Mouse (Mus musculus): ENCODE measurements at regions not wholly inside any gene's neighbourhood (a gene's known extent, or its start where the extent isn't known, plus 50 kb on each side); places are given as distances from the start of the nearest gene placed in this dataset.

GRCm38 (mm10) chr12:15357808-15358207 lies 458.9 kb downstream of the Trib2 start:
- H3K4me3 ChIP-seq: no peak overlapping the region

GRCm38 (mm10) chr12:15320697-15321449 lies 495.8 kb downstream of the Trib2 start:
- no peak for TF ChIP-seq MYOG (IDR thresholded peaks at IDR 0.05; ENCODE audit: control insufficient read depth in 1 of 3, insufficient read depth in 1 of 3, insufficient read length in 2 of 3, low read depth in 2 of 3)
- Histone ChIP-seq H3K36me3 (ENCODE audit: control insufficient read depth, insufficient read depth) (no peaks in the 10 kb centered on the region), H3K4me2 (ENCODE audit: low read depth) (no peak overlapping the region), H3K79me2 (ENCODE audit: control insufficient read depth, insufficient read depth) (no peaks in the 10 kb centered on the region), H3K27me3 (ENCODE audit: control insufficient read depth, insufficient read depth, insufficient read length) (no peaks in the 10 kb centered on the region), H3K4me3 (no peak overlapping the region), H3ac (ENCODE audit: control insufficient read depth, insufficient read length) (no peak overlapping the region)

More at GRCm38 (mm10) chr12:15357808-15358207, 458.9 kb downstream of the Trib2 start:
- peak overlapping the region; percentile 42 for H3K4me2 ChIP-seq (ENCODE audit: low read depth)
- H3ac ChIP-seq (ENCODE audit: control insufficient read depth, insufficient read length): no peak overlapping the region
- no peaks in the 10 kb centered on the region for H3K36me3 ChIP-seq (ENCODE audit: control insufficient read depth, insufficient read depth)
- H3K27me3 ChIP-seq (ENCODE audit: control insufficient read depth, insufficient read depth, insufficient read length): no peaks in the 10 kb centered on the region
- TF ChIP-seq MYOG (IDR thresholded peaks at IDR 0.05; ENCODE audit: control insufficient read depth in 1 of 3, insufficient read depth in 1 of 3, insufficient read length in 2 of 3, low read depth in 2 of 3) (no peak), TCF3 (IDR thresholded peaks at IDR 0.05; ENCODE audit: insufficient read length, low read depth) (no peak), USF1 (IDR thresholded peaks at IDR 0.05; ENCODE audit: low read depth) (no peak), MAX (IDR thresholded peaks at IDR 0.05; ENCODE audit: low read depth) (no peak), E2F4 (IDR thresholded peaks at IDR 0.05; ENCODE audit: insufficient read depth) (no peak), SRF (IDR thresholded peaks at IDR 0.05; ENCODE audit: control insufficient read depth, insufficient read length, low read depth) (no peak), TCF12 (IDR thresholded peaks at IDR 0.05; ENCODE audit: insufficient read depth, poor library complexity, severe bottlenecking) (no peak)
- no peaks in the 10 kb centered on the region for H3K79me2 ChIP-seq (ENCODE audit: control insufficient read depth, insufficient read depth)

GRCm38 (mm10) chr12:15319647-15320046 lies 497.1 kb downstream of the Trib2 start:
- Histone ChIP-seq H3K27me3 (ENCODE audit: control insufficient read depth, insufficient read depth, insufficient read length) (no peaks in the 10 kb centered on the region), H3K36me3 (ENCODE audit: control insufficient read depth, insufficient read depth) (no peaks in the 10 kb centered on the region), H3K4me2 (ENCODE audit: low read depth) (no peak overlapping the region), H3K79me2 (ENCODE audit: control insufficient read depth, insufficient read depth) (no peaks in the 10 kb centered on the region), H3K4me3 (no peak overlapping the region), H3ac (ENCODE audit: control insufficient read depth, insufficient read length) (no peak overlapping the region)
- TF ChIP-seq TCF12 (IDR thresholded peaks at IDR 0.05; ENCODE audit: insufficient read depth, poor library complexity, severe bottlenecking) (no peak), USF1 (IDR thresholded peaks at IDR 0.05; ENCODE audit: low read depth) (peak; percentile 47), CEBPB (IDR thresholded peaks at IDR 0.05; ENCODE audit: insufficient read depth, poor library complexity, severe bottlenecking) (no peak), MYOD1 (IDR thresholded peaks at IDR 0.05; ENCODE audit: control insufficient read depth in 1 of 3, insufficient read length in 2 of 3, low read depth in 2 of 3) (no peak), TCF3 (IDR thresholded peaks at IDR 0.05; ENCODE audit: insufficient read length, low read depth) (no peak), MAX (IDR thresholded peaks at IDR 0.05; ENCODE audit: low read depth) (no peak)

GRCm38 (mm10) chr12:15294898-15295297 lies 521.8 kb downstream of the Trib2 start:
- Histone ChIP-seq H3K79me2 (ENCODE audit: control insufficient read depth, insufficient read depth) (no peaks in the 10 kb centered on the region), H3K4me3 (no peak overlapping the region), H3K36me3 (ENCODE audit: control insufficient read depth, insufficient read depth) (no peaks in the 10 kb centered on the region), H3ac (ENCODE audit: control insufficient read depth, insufficient read length) (no peak overlapping the region), H3K4me2 (ENCODE audit: low read depth) (no peak overlapping the region), H3K27me3 (ENCODE audit: control insufficient read depth, insufficient read depth, insufficient read length) (no peaks in the 10 kb centered on the region)
- no peak for TF ChIP-seq MAX (IDR thresholded peaks at IDR 0.05; ENCODE audit: low read depth)
- TF ChIP-seq SRF (IDR thresholded peaks at IDR 0.05; ENCODE audit: control insufficient read depth, insufficient read length, low read depth): no peak

- Histone ChIP-seq H3K4me2 (ENCODE audit: low read depth) (no peak overlapping the region), H3K27me3 (ENCODE audit: control insufficient read depth, insufficient read depth, insufficient read length) (no peaks in the 10 kb centered on the region), H3K79me2 (ENCODE audit: control insufficient read depth, insufficient read depth) (no peaks in the 10 kb centered on the region), H3K36me3 (ENCODE audit: control insufficient read depth, insufficient read depth) (no peaks in the 10 kb centered on the region), H3K4me3 (no peak overlapping the region), H3ac (ENCODE audit: control insufficient read depth, insufficient read length) (no peak overlapping the region)
- TF ChIP-seq POLR2AphosphoS2 (IDR thresholded peaks at IDR 0.05; ENCODE audit: insufficient read length, low read depth): no peak
- no peak for TF ChIP-seq POLR2A (IDR thresholded peaks at IDR 0.05; ENCODE audit: insufficient read length, low read depth)
- no peak for TF ChIP-seq TCF12 (IDR thresholded peaks at IDR 0.05; ENCODE audit: insufficient read depth, poor library complexity, severe bottlenecking)
- TF ChIP-seq SRF (IDR thresholded peaks at IDR 0.05; ENCODE audit: control insufficient read depth, insufficient read length, low read depth): no peak
- no peak for TF ChIP-seq MAX (IDR thresholded peaks at IDR 0.05; ENCODE audit: low read depth)
- no peak for TF ChIP-seq TCF3 (IDR thresholded peaks at IDR 0.05; ENCODE audit: insufficient read length, low read depth)
- TF ChIP-seq CEBPB (IDR thresholded peaks at IDR 0.05; ENCODE audit: insufficient read depth, poor library complexity, severe bottlenecking): no peak
- TF ChIP-seq MYOG (IDR thresholded peaks at IDR 0.05; ENCODE audit: control insufficient read depth in 1 of 3, insufficient read depth in 1 of 3, insufficient read length in 2 of 3, low read depth in 2 of 3): no peak
- no peak for TF ChIP-seq REST (IDR thresholded peaks at IDR 0.05; ENCODE audit: insufficient read depth, insufficient read length)
- TF ChIP-seq E2F4 (IDR thresholded peaks at IDR 0.05; ENCODE audit: insufficient read depth): no peak
- TF ChIP-seq MYOD1 (IDR thresholded peaks at IDR 0.05; ENCODE audit: control insufficient read depth in 1 of 3, insufficient read length in 2 of 3, low read depth in 2 of 3): no peak
- no peak for TF ChIP-seq USF1 (IDR thresholded peaks at IDR 0.05; ENCODE audit: low read depth)
These were observed 554.6 kb downstream of the Trib2 start for GRCm38 (mm10) chr12:15262165-15262564.
